Mouse (Mus musculus) left cerebral cortex, postnatal 36 days (tissue): ENCODE measurements at regions not wholly inside any gene's neighbourhood (a gene's known extent, or its start where the extent isn't known, plus 50 kb on each side); places are given as distances from the start of the nearest gene placed in this dataset.

Source experiments
- DNase-seq, 2 experiments: peaks; one replicate each; pipeline ENCODE4 v3.0.0; 2021 to 2022; ENCODE audit warnings: low spot score in 2 of 2, mixed read lengths in 1 of 2
- intact Hi-C: fragments of 180-260 bp; cut with DNase I; formaldehyde crosslinking; loops from one replicate; pipeline ENCODE4 v1.15.1; 2025

DNA sequence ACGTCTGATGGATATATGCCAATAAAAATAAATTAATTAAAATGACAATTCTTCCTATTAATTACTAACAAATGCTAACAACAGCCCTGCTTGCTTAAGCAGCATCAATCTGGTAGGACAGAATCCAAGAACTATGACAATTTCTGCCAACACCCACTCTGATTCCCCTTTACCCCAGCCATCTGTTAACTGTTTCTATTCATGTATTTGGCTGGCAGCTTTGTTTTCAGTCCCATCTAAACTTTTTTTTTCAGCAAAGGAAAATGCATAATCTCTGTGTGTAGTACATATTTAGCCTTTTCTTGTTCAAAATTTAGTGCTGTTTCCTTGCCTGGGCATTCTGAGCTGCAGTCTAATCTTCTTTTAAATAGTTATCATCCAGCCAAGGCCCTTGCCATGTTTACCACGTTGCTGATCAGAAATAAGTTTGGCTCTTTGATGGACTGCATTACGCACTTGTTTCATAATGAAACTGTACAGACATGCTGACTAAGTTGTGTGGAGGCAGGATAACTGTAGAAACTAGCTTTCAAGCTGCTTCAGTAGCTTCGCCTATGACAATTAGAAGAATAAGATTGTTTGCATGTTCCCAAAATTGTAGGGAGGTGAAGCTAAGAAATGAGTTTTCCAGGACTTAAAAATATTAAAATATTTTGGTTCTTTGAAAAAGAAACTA is 67.6 kb downstream of the 4930550L24Rik start:
- DNase-seq = no peak
- intact Hi-C loops = loop anchor here (10.0 kb wide), 1 partner anchor 158 kb away; no protein-coding TSS in a partner anchor
